Mouse (Mus musculus) CH12.LX (cell line): ENCODE data around the gene Nfic. TPM values are rescaled to one million over a fixed set of nuclear protein-coding genes. Genes with fewer than 3 reads are reported as not detected.

Experiments used
- DNase-seq: peaks from one replicate; pipeline ENCODE4 v3.0.0-alpha.2; 2013; ENCODE audit errors: extremely low read depth
- H3K27ac ChIP-seq: 2 replicates; pipeline ENCODE4 v1.5.1; 2012; ENCODE audit warnings: low read depth, mild to moderate bottlenecking, control low read depth, moderate library complexity; ENCODE audit not compliant: insufficient read depth
- H3K27me3 ChIP-seq: replicated peaks from 2 replicates; pipeline ENCODE3; 2012; ENCODE audit warnings: inconsistent platforms
- H3K36me3 ChIP-seq, 2 experiments: replicated peaks in 1 of 2; 2 replicates each; pipeline versions ENCODE3 to v1.6.1; 2012; ENCODE audit warnings: inconsistent platforms in 1 of 2, low read length in 1 of 2, mild to moderate bottlenecking in 1 of 2, mixed read lengths in 1 of 2, moderate library complexity in 1 of 2; ENCODE audit not compliant: control insufficient read depth in 1 of 2, insufficient read depth in 1 of 2
- H3K4me1 ChIP-seq, 2 experiments: 2 replicates each; pipeline ENCODE4 v1.6.1; 2012; ENCODE audit warnings: inconsistent platforms in 1 of 2, moderate library complexity in 1 of 2; ENCODE audit not compliant: insufficient read depth in 2 of 2, control insufficient read depth in 1 of 2
- H3K4me2 ChIP-seq: 2 replicates; pipeline ENCODE4 v1.6.1; 2012; ENCODE audit warnings: low read depth, mild to moderate bottlenecking, control low read depth; ENCODE audit not compliant: poor library complexity, insufficient read depth, severe bottlenecking
- H3K4me3 ChIP-seq, 3 experiments: fragments of 150-350 bp in 1 of 3; sonication (generic) in 1 of 3; replicated peaks in 1 of 3; 2 replicates each; pipeline versions ENCODE3 to v1.5.1; 2011 to 2012; ENCODE audit warnings: low read depth in 2 of 3, low read length in 2 of 3, mild to moderate bottlenecking in 2 of 3, moderate library complexity in 2 of 3, control low read depth in 1 of 3, improper control_type of control experiment in 1 of 3, inconsistent platforms in 1 of 3, mixed read lengths in 1 of 3; ENCODE audit not compliant: poor library complexity in 1 of 3
- H3K79me2 ChIP-seq: replicated peaks from 2 replicates; pipeline ENCODE4 v1.6.1; 2012; ENCODE audit warnings: mild to moderate bottlenecking, moderate library complexity; ENCODE audit not compliant: control insufficient read depth, poor library complexity, insufficient read depth, severe bottlenecking; ENCODE audit errors: extremely low read depth
- H3K9ac ChIP-seq: 2 replicates; pipeline ENCODE4 v1.6.1; 2012; ENCODE audit warnings: low read depth, mild to moderate bottlenecking, control low read depth, moderate library complexity; ENCODE audit not compliant: insufficient read depth
- H3K9me3 ChIP-seq: replicated peaks from 2 replicates; pipeline ENCODE3; 2012; ENCODE audit warnings: low read length, inconsistent platforms, mixed read lengths
- BHLHE40 ChIP-seq: IDR thresholded peaks from 2 replicates; pipeline ENCODE4 v1.6.1; 2011; ENCODE audit warnings: mild to moderate bottlenecking, low read depth, low read length, improper control_type of control experiment
- CHD2 ChIP-seq: IDR thresholded peaks from 2 replicates; pipeline ENCODE4 v1.6.1; 2011; ENCODE audit warnings: low read length, improper control_type of control experiment
- CTCF ChIP-seq, 2 experiments: IDR thresholded peaks in 1 of 2; conservative IDR thresholded peaks in 1 of 2; 2 replicates each; pipeline ENCODE4 v1.5.1; 2011 to 2012; ENCODE audit warnings: low read depth in 2 of 2, low read length in 2 of 2, improper control_type of control experiment in 1 of 2, inconsistent platforms in 1 of 2, mild to moderate bottlenecking in 1 of 2, moderate library complexity in 1 of 2
- ELF1 ChIP-seq: IDR thresholded peaks from 2 replicates; pipeline ENCODE4 v1.6.1; 2014; ENCODE audit warnings: low read depth, mild to moderate bottlenecking, inconsistent platforms, low read length, improper control_type of control experiment
- EP300 ChIP-seq: IDR thresholded peaks from 2 replicates; pipeline ENCODE4 v1.6.1; 2011; ENCODE audit warnings: low read length, improper control_type of control experiment
- ETS1 ChIP-seq: conservative IDR thresholded peaks from 2 replicates; pipeline ENCODE4 v1.6.1; 2012; ENCODE audit warnings: low read depth, mild to moderate bottlenecking, inconsistent platforms, low read length, improper control_type of control experiment, moderate library complexity
- GABPA ChIP-seq: IDR thresholded peaks from 2 replicates; pipeline ENCODE4 v1.6.1; 2012; ENCODE audit warnings: low read depth, low read length, improper control_type of control experiment, inconsistent platforms; ENCODE audit not compliant: insufficient replicate concordance
- IRF4 ChIP-seq: IDR thresholded peaks from 2 replicates; pipeline ENCODE4 v1.6.1; 2014; ENCODE audit warnings: low read depth, mild to moderate bottlenecking, inconsistent platforms, low read length, improper control_type of control experiment
- JUN ChIP-seq: IDR thresholded peaks from 2 replicates; pipeline ENCODE4 v1.6.1; 2011; ENCODE audit warnings: low read depth, mild to moderate bottlenecking, low read length, improper control_type of control experiment, moderate library complexity; ENCODE audit not compliant: insufficient read depth
- JUND ChIP-seq: conservative IDR thresholded peaks from 2 replicates; pipeline ENCODE4 v1.6.1; 2011; ENCODE audit warnings: low read depth, low read length, improper control_type of control experiment
- MEF2A ChIP-seq: IDR thresholded peaks from 2 replicates; pipeline ENCODE4 v1.6.1; 2014; ENCODE audit warnings: low read depth, mild to moderate bottlenecking, inconsistent platforms, low read length, improper control_type of control experiment, borderline replicate concordance
- MXI1 ChIP-seq: IDR thresholded peaks from 2 replicates; pipeline ENCODE4 v1.6.1; 2011; ENCODE audit warnings: mild to moderate bottlenecking, low read depth, low read length, improper control_type of control experiment
- MYC ChIP-seq: IDR thresholded peaks from 2 replicates; pipeline ENCODE4 v1.6.1; 2011; ENCODE audit warnings: low read depth, mild to moderate bottlenecking, improper control_type of control experiment, low read length
- NELFE ChIP-seq: IDR thresholded peaks from 2 replicates; pipeline ENCODE4 v1.6.1; 2011; ENCODE audit warnings: low read depth, low read length, improper control_type of control experiment
- RAD21 ChIP-seq: IDR thresholded peaks from 2 replicates; pipeline ENCODE4 v1.6.1; 2011; ENCODE audit warnings: low read depth, mild to moderate bottlenecking, low read length, improper control_type of control experiment, moderate library complexity
- RCOR1 ChIP-seq: conservative IDR thresholded peaks from 2 replicates; pipeline ENCODE4 v1.6.1; 2012; ENCODE audit warnings: low read depth, mild to moderate bottlenecking, inconsistent platforms, low read length, improper control_type of control experiment
- SMC3 ChIP-seq: IDR thresholded peaks from 2 replicates; pipeline ENCODE4 v1.6.1; 2011; ENCODE audit warnings: low read depth, low read length, improper control_type of control experiment
- TBP ChIP-seq: conservative IDR thresholded peaks from 2 replicates; pipeline ENCODE4 v1.6.1; 2011; ENCODE audit warnings: low read depth, low read length, improper control_type of control experiment
- TCF12 ChIP-seq: IDR thresholded peaks from 2 replicates; pipeline ENCODE4 v1.6.1; 2014; ENCODE audit warnings: low read depth, mild to moderate bottlenecking, inconsistent platforms, low read length, improper control_type of control experiment
- USF1 ChIP-seq: IDR thresholded peaks from 2 replicates; pipeline ENCODE4 v1.6.1; 2014; ENCODE audit warnings: low read depth, mild to moderate bottlenecking, inconsistent platforms, low read length, improper control_type of control experiment
- ZC3H11A ChIP-seq: IDR thresholded peaks from 2 replicates; pipeline ENCODE4 v1.6.1; 2012; ENCODE audit warnings: low read depth, mild to moderate bottlenecking, inconsistent platforms, low read length, improper control_type of control experiment
- ZKSCAN1 ChIP-seq: IDR thresholded peaks from 2 replicates; pipeline ENCODE4 v1.6.1; 2012; ENCODE audit warnings: low read depth, inconsistent platforms, low read length, improper control_type of control experiment, borderline replicate concordance
- ZNF384 ChIP-seq: IDR thresholded peaks from 2 replicates; pipeline ENCODE4 v1.6.1; 2012; ENCODE audit warnings: low read depth, low read length, improper control_type of control experiment, inconsistent platforms
- dilution Hi-C: fragments of 300-500 bp; cut with MboI; formaldehyde crosslinking; loops from 2 replicates; pipeline ENCODE4 v1.14.3; 2020; ENCODE audit warnings: low sequenced_read_pairs; ENCODE audit not compliant: extremely low pct_unique_long_range_greater_than_20kb, extremely low pct_ligation_motif_present
- in situ Hi-C: fragments of 300-500 bp; cut with MboI; formaldehyde crosslinking; loops from 3 replicates; pipeline ENCODE4 v1.14.3; 2019; ENCODE audit warnings: low sequenced_read_pairs, low pct_ligation_motif_present, low pct_unique_long_range_greater_than_20kb, mixed read lengths
- polyA plus RNA-seq: library from polyadenylated mRNA; unstranded; fragments of >175 nt; gene quantifications from 2 replicates; pipeline ENCODE4 v1.2.1, GENCODE M21; 2012; ENCODE audit warnings: low read depth; ENCODE audit not compliant: insufficient read length
- total RNA-seq, 2 experiments: library from RNA; depleted of rRNA; stranded (reverse); fragments of 300-350 nt in 1 of 2; fragments of >200 nt in 1 of 2; gene quantifications; 2 replicates each; pipeline ENCODE4 v1.2.3; 2012 to 2014

The Nfic gene
- total and polyA plus RNA-seq, 3 experiments, result 0.07 to 4.7 (median 4.0) TPM

GRCm38 (mm10) chr10:81404720-81405119 is 50.7 kb downstream of the Nfic start:
- H3K79me2 ChIP-seq, result no peaks in the 10 kb centered on the region
- peaks cover 24 to 49% of the 10 kb centered on the region in 2 experiments for H3K4me1 ChIP-seq
- no peak overlapping the region for H3K9ac ChIP-seq
- in situ Hi-C loops, result loop anchor here (5.0 kb wide), 1 partner anchor 38 kb away; no protein-coding TSS in a partner anchor
- no peaks in the 10 kb centered on the region for H3K27me3 ChIP-seq
- H3K9me3 ChIP-seq, result no peaks in the 10 kb centered on the region
- no peak for DNase-seq
- H3K27ac ChIP-seq, result no peak overlapping the region
- no peak overlapping the region for H3K4me3 ChIP-seq
- peaks cover 71 to 74% of the 10 kb centered on the region in 2 experiments for H3K36me3 ChIP-seq
- H3K4me2 ChIP-seq, result no peak overlapping the region
- TF ChIP-seq MXI1 (no peak), GABPA (no peak), NELFE (no peak), TCF12 (no peak), IRF4 (no peak), ELF1 (no peak), USF1 (no peak), ZKSCAN1 (no peak), JUN (no peak), JUND (no peak), CTCF (conservative IDR thresholded peaks at IDR 0.05 in 1 of 2, IDR thresholded peaks at IDR 0.05 in 1 of 2; ENCODE audit: low read depth in 2 of 2, low read length in 2 of 2) (no peak), MYC (no peak), CHD2 (no peak), ZNF384 (no peak), RCOR1 (no peak), ETS1 (no peak), EP300 (no peak), TBP (no peak)
- dilution Hi-C loops, result no loop called here

GRCm38 (mm10) chr10:81404082-81404481 is 51.4 kb downstream of the Nfic start:
- H3K4me1 ChIP-seq, result peaks cover 20 to 43% of the 10 kb centered on the region in 2 experiments
- no peak overlapping the region for H3K4me3 ChIP-seq
- no peak for DNase-seq
- no peaks in the 10 kb centered on the region for H3K27me3 ChIP-seq
- no peaks in the 10 kb centered on the region for H3K79me2 ChIP-seq
- no peaks in the 10 kb centered on the region for H3K9me3 ChIP-seq
- no peak overlapping the region for H3K9ac ChIP-seq
- dilution Hi-C loops, result no loop called here
- H3K4me2 ChIP-seq, result no peak overlapping the region
- TF ChIP-seq MXI1, result no peak
- TF ChIP-seq MEF2A, result no peak
- no peak for TF ChIP-seq SMC3
- no peak for TF ChIP-seq BHLHE40
- TF ChIP-seq ZC3H11A, result no peak
- TF ChIP-seq RAD21, result no peak
- no peak for TF ChIP-seq ETS1
- in situ Hi-C loops, result no loop called here
- no peak overlapping the region for H3K27ac ChIP-seq
- peaks cover 78 to 80% of the 10 kb centered on the region in 2 experiments for H3K36me3 ChIP-seq
